Mouse (Mus musculus): ENCODE data around the gene Fads3. TPM values are rescaled to one million over a fixed set of nuclear protein-coding genes. Genes with fewer than 3 reads are reported as not detected.

The Fads3 gene
- total RNA-seq, 2 experiments from 2014 or later = 5.4 to 6.0 TPM

- intact Hi-C loops (cut with DNase I; ENCODE audit: low total_unique reads) = no loop called here
- no peak for DNase-seq
Measured at GRCm38 (mm10) chr19:10061624-10062023, 20.3 kb downstream of the Fads3 start.

GRCm38 (mm10) chr19:10062292-10062691, 20.9 kb downstream of the Fads3 start:
- no peak for DNase-seq
- intact Hi-C loops (cut with DNase I; ENCODE audit: low total_unique reads) = no loop called here

GRCm38 (mm10) chr19:10062862-10063261, 21.5 kb downstream of the Fads3 start:
- intact Hi-C loops (cut with DNase I; ENCODE audit: low total_unique reads) = no loop called here
- DNase-seq = no peak

DNA sequence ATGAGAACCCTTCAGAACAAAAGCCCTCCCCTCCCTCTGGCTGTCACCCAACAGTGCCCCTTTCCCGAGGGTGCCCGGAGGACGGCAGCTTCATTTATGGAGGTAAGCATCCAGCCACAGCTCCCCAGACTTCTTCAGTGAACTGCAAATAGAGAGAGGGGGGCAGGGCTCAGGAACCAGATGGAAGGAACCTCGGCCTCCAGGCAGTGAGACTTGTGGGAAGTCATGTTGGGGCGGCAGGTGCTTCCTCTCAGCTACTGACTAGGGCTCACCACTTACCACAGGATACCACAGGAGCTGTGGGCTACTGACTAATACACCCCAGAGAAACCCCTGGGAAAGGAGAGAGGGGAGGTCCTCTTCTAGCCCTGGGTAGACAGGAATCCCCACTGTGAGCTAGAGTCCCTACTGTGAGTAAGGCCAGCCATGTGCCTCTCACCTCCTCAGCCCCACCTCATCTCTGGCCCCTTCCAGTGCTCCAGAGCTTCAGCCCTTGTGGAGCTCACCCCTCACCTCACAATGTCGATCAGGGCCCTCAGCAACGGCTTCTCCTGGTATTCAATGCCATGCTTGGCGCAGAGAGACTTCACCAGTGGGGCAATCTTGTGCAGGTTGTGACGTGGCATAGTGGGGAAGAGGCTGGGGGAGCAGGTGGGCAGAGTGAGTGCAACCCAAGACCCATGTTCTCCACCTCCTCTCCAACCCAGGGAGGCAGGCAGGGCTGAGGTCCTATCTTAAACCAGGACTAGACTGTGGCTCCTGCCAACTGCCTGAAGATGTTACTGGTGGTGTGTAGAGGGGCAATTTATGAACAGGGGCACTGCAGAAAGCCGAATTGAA, 23.0 kb downstream of the Fads3 start:
- intact Hi-C loops (cut with DNase I; ENCODE audit: low total_unique reads) = no loop called here
- DNase-seq = no peak

DNA sequence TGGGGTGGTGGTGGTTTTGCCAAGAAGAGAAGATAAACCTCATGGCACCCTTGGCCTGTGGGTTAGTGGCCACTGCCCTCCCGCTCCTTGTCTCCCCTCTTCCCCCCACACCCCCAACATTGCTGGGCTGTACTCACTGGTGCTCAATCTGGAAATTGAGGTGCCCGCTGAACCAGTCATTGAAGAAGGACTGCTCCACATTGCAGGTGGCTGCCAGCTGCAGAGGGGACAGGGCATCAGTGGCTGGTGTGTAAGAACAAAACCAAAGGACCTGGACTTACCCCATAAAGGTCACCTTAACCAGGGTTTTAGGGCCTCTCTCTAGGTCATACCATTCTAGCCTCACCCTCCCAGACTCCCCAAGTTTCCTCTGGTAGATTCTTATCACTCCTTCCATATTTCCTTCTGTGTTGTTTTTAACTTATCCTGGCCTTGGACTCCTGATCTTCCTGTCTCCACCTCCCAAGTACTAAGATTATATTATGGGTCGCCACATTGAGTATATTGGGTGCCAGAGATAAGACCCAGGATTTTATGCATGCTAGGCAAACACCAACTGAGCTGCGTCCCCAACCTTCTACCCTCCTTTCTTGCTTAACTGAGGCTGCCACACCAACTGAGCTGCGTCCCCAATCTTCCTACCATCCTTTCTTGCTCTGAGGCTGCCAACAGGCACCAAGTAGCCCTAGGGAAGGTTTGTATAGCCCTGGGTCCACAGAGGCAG, 24.3 kb downstream of the Fads3 start:
- DNase-seq = no peak
- intact Hi-C loops (cut with DNase I; ENCODE audit: low total_unique reads) = no loop called here

- intact Hi-C loops (cut with DNase I; ENCODE audit: low total_unique reads) = no loop called here
- no peak for DNase-seq
Measured at GRCm38 (mm10) chr19:10066189-10066500, 24.8 kb downstream of the Fads3 start.

GRCm38 (mm10) chr19:10066502-10066901, 25.1 kb downstream of the Fads3 start:
- intact Hi-C loops (cut with DNase I; ENCODE audit: low total_unique reads) = no loop called here
- DNase-seq = no peak

- intact Hi-C loops (cut with DNase I; ENCODE audit: low total_unique reads) = no loop called here
Measured at GRCm38 (mm10) chr19:10067701-10068100, 26.3 kb downstream of the Fads3 start.

GRCm38 (mm10) chr19:10070186-10070980, 29.0 kb downstream of the Fads3 start:
- intact Hi-C loops (cut with DNase I; ENCODE audit: low total_unique reads) = no loop called here
- no peak for DNase-seq

More at GRCm38 (mm10) chr19:10067701-10068100, 26.3 kb downstream of the Fads3 start:
- DNase-seq = no peak

DNA sequence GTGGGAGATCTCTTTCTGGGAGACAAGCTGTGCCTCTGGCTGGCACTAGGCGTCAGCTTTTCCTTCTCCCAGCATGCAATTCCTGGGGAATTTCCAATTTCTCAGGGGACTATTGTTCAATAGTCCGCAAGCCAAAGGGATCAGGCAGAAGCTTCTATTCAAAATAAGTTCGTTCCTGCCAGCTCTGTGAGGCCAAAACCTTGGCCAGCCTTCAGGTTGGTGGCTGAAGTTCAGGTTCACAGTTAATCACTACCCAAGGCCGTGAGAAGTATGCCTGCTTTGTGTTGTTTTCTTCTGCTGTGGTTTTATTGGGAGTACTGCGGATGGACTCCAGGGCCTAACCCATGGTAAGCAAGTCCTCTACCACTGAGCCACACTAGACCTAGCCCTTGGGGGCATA, 29.8 kb downstream of the Fads3 start:
- DNase-seq = no peak
- intact Hi-C loops (cut with DNase I; ENCODE audit: low total_unique reads) = no loop called here

DNA sequence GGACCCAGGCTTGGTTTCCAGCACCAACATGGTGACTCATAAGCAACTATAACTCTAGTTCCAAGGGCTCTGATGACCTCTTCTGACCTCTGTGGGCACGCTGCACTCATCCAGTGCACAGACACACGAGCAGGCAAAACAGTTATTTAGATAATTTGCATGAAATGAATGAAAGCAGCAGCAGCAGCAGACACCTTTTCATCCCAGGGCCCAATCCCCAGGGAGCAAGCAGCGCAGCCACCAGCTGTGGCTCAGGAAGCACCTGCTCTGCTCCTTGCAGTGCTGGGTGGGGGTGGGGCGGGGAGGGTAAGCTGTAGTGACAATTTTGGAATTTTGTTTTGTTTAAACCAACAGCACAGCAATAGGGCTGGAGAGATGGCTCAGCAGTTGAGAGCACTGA, 30.5 kb downstream of the Fads3 start:
- DNase-seq = no peak
- intact Hi-C loops (cut with DNase I; ENCODE audit: low total_unique reads) = no loop called here

DNA sequence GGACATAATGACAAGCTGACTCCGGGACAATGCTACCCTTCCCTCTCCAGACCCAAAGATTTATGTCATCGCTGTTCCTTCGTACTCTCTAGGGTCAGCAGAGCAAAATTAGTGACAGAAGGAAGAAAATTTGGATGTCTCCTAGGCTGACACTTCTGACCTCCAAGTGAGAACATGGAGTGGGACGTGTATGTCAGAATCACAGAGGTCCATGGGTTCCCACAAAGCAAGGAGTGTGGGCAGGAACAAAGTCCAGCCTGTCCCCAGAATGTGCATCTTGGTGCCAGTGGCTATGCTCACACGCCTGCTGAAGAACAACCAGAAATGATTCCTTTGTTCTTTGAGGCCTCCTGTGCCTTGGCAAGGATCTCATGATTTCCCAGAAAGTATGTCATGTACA, 31.8 kb downstream of the Fads3 start:
- intact Hi-C loops (cut with DNase I; ENCODE audit: low total_unique reads) = no loop called here
- no peak for DNase-seq

DNA sequence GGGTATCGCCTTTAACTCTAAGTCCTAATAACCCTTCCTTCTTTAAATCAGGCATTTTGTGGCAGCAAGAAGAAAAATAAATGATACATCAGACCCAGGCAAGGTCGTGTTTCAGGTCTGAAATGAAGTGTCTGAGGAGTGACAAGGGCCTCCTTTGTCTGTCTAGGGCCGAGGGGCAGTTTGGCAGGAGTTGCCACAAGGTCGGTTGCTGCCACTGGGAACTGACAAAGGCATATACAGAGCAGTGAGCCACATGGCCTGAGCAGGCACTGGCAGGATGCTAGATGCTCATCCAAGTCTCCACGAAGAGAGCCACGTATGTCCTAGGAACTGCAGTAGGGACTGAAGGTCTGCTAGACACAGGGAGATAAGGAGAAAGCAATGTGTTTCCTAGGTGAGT, 37.0 kb downstream of the Fads3 start:
- no peak for DNase-seq
- intact Hi-C loops (cut with DNase I; ENCODE audit: low total_unique reads) = no loop called here

GRCm38 (mm10) chr19:10080384-10080783, 39.0 kb downstream of the Fads3 start:
- intact Hi-C loops (cut with DNase I; ENCODE audit: low total_unique reads) = no loop called here
- no peak for DNase-seq

DNA sequence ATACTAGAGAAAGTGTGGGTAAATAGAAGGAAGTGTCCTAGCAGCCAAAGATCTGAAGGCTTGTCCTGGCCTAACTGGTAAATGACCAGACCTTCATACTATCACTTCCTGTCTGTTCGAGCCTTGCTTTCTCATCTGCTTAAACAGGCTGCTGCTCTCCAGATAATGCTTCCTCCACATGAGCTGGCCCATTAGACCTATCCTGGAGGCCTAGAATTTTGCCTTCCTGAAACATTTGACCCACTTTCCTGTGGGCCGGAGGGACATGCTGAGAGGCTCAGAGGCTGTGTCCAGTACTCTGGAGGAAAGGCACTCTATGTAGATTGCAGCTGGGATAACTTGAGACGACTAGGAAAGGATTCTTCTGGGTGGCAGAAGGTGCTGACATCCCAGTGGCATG, 40.7 kb downstream of the Fads3 start:
- DNase-seq = no peak
- intact Hi-C loops (cut with DNase I; ENCODE audit: low total_unique reads) = no loop called here

GRCm38 (mm10) chr19:10085454-10085853, 44.1 kb downstream of the Fads3 start:
- DNase-seq = no peak
- intact Hi-C loops (cut with DNase I; ENCODE audit: low total_unique reads) = no loop called here

GRCm38 (mm10) chr19:10086976-10087375, 45.6 kb downstream of the Fads3 start:
- intact Hi-C loops (cut with DNase I; ENCODE audit: low total_unique reads) = no loop called here
- no peak for DNase-seq

GRCm38 (mm10) chr19:10093829-10094228, 52.5 kb downstream of the Fads3 start:
- DNase-seq = no peak
- intact Hi-C loops (cut with DNase I; ENCODE audit: low total_unique reads) = no loop called here

- no peak for DNase-seq
- intact Hi-C loops (cut with DNase I; ENCODE audit: low total_unique reads) = no loop called here
Measured at GRCm38 (mm10) chr19:10094695-10095094, 53.3 kb downstream of the Fads3 start.

- intact Hi-C loops (cut with DNase I; ENCODE audit: low total_unique reads) = no loop called here
- no peak for DNase-seq
Measured at GRCm38 (mm10) chr19:10096371-10096876, 55.1 kb downstream of the Fads3 start.
